Mouse (Mus musculus) liver (tissue): Measurements from ENCODE around the gene Hoxd9.

Experiments used
- DNase-seq: peaks from one replicate; pipeline ENCODE4 v3.0.0-alpha.2; 2020; ENCODE audit warnings: mixed read lengths

Gene Hoxd9

DNA sequence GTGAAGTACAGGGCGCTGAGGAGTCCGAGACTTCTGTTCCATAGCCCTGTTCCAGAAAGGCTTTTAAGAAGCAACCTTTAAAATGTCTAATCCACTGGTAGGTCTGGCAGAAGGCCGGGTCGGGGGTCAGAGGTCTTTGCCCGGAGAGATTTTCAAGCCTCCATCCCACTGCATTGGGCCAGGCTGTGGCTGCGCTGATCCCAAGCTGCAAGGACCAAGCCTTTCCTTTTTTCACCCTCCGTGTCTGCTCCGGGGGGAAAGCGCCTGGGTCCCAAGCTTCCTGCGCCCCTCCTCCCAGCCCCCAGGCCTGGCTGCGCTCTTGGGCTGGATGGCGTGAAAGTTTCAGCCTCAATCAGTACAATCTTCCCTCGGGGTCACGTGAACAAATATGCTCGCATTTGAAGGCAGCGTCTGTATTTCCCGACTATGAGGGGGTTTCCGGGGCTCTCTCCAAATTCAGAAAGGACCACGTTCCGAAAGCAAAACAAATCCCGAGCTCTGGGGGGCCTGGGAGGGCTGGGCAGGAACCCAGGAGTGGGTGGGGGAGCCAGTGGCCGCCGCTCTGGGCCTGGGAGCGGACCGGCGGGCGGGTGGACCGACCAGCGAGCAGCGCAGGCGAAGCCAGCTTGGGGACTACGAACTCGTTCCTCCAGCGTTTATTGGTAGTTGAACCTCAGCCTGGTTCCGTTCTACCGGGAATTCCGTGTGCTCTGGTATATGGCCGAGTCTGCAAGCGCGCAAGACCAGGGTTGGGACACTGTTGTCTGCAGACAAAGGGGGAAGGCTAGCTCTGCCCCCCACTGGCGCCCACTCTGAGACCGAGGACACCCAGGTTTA lies 38.5 kb downstream of the Hoxd9 start:
- DNase-seq = no peak

DNA sequence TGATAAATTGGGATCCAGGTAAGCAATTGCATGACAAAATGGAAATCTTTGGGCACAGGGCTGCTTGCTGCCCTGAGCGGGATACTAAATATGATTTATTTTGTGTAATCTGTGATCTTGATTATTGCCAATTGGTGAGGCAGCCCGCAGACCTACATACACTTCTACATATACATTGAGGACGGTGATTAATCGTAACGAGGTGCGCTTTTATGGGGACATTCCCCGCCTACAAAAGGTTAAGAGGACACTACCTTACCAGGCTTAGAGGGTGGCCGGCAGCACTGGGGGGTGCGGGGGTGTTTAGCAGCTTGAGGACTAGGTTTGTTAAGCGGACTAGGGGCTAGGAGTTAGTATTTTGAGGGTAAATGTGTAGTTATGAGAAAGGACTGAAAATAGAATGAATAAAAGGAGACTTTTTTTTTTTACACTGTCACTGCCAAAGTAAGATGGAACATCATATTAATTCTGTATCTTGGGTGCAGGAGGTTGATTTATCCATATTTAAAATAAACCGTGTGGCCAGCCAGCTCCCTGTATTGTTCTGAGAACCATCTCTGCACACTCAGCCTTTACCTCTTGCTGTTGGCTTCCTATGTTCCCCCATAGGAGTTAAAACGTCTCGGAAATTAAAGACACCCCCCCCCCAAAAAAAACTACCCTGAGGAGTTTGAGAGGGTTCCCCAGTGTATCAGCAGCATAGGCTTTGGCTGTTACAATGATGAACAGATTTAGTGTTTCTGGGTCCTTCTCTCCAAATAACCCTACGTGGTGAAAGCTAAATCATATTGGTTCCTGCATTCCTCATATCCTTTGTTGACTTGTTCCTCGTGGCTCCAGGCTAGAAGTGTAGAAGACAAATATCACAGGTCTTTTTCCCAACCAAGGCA lies 39.4 kb downstream of the Hoxd9 start:
- DNase-seq = no peak

DNA sequence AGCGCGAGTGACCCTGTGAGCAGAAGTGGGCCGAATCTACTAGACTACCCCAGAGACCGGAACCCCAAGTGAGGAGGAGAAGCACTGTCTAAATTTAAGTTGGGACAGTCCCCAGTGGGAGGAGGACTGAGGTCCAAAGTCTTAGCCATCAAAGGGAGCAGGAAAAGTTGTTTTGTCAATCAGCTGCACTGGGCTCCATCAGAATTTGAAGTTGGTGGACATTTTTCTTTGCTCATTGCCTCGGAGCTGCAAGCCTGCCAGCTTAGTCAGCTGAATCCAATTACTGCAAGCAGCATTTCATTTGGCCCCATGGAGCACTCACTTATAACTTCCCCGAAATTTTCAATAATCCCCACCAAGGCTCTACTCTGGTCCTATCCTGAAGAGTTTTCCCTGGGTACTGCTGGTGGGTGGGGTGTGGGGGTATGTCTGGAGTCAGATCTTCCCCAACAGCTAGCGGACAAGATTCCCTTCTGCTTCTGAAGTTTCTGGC lies 40.1 kb downstream of the Hoxd9 start:
- no peak for DNase-seq

DNA sequence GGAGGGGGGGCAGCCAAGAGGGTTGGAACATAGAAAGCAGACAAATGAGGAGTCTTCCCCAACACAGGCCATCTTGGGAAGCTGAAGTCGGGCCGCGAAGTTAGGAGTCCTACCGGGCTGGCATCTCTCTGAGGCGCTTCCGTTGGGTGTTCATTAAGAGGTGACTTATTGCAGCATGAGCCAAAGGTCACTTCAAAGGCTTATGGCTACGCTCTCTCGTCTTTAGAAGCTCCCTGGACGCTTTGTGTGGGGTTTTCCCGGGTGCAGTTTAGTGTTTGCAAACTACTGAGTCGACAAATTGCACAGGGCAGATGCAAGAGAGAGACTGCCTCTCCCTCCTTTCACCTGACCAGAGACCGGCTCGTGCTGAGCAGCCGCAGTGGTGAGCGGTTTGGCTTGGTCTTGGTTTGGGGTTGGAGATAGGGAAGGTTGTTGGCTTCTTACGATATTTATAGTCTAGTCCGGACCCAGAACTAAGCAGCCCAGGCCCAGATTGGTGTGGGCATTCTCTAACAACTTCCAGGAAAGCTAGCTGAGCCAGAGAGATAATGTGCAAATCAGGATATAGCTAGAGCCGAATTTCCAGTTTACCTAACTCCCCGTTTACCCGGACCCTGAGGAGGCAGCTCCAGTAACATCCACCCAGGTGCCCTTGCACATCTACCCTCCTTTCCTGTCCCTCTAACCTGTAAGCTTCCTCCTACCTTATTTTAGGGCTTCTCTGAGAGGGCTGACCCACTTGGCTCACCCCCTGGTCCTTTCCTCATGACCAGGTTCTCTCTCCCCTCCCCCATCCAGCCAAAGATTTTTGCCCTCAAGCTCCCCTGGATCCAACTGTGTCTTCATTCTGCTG lies 41.3 kb downstream of the Hoxd9 start:
- no peak for DNase-seq

DNA sequence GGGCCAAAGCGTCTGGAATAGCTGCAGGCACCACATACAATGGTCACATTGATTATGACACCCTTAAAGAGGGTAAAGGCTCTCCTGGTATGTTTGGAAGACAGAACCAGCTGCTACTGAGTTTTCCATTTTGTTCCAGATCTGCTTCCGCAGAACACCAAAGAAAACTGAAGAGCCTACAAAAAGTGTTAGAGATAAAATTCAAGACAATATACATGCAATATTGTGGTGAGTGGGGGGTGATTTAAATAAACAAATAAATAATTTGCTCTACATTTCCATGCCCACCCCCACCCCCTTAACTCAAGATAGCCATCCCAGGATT lies 41.9 kb downstream of the Hoxd9 start:
- DNase-seq = no peak

DNA sequence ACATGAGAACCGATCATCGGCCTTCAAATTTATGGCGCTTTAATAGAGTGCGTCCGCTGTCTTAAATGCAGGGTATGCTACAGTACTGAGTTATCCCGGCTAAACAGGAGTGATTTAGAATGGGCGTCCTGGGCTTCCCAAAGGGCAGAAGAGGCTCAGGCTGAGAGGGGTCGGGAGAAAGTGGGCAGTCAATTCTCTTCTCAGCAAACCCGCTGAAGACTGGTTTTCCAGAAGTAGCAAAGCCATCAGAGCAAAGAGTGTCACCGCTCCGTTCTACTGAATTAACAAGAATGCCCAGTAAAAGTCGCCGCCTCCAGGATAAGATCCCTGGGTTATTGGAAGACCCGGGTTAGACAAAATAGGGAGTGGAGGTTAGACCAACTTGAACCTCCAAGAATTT lies 42.3 kb downstream of the Hoxd9 start:
- no peak for DNase-seq

DNA sequence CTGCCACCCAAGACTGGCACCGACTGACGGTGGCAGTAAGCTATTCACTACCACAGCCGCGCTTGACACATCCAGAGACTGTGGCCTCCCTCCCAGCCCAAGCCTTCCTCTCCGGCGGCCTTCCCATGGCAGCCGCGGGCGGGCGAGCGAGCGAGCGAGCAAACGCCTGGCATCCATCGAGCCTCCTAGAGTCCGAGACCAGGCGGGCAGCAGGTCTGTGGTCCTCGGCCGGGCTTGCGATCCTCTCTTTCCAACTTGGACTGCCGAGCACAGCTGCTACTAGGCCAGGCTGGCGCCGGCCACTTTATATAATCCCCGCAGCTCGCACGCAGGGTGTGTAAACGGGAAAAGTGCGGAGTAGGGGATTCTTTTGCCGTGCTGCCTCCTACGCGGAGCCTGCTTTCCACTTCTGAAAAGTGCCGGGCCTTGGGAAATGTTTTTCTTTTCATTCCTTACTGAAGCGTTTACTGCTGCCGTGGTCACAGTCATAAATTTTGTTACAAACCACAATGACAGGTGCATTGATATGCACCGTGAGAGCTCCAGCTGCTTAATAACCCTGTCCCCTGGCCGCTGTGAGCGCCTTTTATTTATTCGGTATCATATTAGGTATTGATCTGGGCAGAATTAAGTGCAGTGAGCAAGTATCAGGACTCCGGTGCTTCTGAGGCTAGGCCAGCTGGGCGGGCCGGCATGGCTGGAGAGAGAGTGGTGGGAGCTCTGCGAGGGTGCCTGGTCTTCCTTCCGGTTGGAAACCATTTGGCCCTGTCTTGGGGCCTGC lies 43.0 kb downstream of the Hoxd9 start:
- DNase-seq = no peak

DNA sequence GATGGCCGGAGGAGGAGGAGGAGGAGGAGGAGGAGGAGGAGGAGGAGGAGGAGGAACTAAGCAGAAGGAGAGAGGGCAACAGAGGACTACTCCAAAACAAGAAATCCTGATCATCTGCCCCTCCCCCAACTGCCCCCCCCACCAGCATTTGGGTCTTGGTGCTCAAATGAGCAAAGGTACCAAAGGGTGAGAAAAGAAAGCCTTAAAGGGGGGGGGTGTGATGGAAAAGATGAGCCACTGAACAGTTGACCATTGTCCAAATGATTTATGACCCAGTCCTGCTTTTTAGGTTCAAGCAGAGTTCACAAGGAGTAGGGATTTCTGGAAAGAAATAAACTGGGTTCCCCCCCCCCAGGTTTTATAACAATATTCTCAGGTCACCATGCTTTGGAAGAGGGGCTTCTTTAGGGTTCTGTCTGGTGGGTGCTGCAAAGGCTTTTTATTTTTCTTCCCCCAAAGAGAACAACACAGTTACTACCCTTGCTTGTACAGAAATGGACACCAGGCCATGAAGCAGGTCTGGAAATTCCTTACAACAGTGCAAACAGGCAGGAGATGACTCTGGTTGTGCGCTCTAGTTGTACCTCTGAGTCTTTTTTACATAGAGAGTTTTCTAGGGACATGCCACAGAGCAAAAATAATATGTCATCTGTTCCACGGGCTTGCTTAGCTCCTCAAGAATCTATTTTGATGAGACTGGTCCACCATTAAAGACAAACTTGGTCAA lies 43.9 kb downstream of the Hoxd9 start:
- no peak for DNase-seq

DNA sequence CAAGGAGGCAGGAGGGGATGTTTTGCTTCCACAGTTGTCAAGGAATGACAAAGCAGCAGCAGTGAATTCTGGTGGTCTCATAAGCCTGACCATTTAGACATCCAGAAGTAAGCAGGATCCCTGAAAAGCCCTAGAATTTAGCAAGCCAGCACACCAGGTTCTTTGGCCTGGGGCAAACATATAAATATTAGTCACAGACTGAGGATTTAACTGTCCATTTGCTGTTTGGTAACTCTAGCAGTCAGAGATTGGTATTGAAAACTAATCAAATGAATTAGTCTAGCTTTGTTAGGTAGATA lies 44.4 kb downstream of the Hoxd9 start:
- DNase-seq = no peak

DNA sequence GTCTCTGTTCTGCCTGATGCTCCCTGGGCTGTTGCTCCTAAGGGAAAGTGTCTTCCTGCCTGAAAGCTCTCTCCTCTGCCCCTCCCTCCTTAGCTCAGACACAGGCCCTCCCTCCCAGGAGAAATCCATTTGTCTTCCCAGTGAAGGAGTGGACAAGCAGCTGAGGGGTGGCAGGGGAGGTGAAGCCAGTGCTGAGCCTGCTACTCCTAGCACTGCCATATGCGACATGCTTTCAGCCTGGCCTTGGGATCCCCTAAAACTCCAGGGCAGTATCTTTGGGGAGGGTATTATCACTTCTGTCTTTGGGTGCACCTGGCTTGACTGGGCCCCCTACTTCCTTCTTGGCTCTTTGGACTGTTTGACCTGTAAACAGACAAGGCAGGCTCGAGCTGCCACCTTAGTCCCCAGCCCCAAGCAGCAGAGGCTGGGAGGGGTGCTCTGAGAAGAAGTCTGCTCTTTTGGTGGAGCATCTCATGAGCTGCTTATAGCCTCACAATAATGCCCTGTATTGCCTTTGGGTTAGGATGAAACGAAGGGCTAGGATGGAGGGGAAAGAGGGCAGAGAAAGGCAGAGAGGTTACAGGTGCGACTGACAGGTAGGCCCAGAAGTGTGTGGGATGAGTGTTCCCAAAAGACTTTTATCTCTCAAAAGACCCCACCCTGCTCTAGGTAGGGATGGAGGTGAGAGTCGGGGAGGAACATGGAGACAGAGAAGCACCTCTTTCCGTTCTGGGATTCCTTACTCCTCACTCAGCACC lies 48.2 kb downstream of the Hoxd9 start:
- no peak for DNase-seq

DNA sequence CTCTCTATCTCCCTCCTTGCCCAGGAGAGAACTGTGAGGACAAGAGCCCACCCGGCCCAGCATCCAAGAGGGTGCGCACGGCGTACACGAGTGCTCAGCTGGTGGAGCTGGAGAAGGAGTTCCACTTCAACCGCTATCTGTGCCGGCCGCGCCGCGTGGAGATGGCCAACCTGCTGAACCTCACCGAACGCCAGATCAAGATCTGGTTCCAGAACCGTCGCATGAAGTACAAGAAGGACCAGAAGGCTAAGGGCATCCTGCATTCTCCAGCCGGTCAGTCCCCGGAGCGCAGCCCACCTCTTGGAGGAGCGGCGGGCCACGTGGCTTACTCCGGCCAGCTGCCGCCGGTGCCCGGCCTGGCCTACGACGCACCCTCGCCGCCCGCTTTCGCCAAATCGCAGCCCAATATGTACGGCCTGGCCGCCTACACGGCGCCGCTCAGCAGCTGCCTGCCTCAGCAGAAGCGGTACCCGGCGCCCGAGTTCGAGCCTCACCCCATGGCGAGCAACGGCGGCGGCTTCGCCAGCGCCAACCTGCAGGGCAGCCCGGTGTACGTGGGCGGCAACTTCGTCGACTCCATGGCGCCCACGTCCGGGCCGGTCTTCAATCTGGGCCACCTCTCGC lies 48.9 kb downstream of the Hoxd9 start:
- DNase-seq = no peak

DNA sequence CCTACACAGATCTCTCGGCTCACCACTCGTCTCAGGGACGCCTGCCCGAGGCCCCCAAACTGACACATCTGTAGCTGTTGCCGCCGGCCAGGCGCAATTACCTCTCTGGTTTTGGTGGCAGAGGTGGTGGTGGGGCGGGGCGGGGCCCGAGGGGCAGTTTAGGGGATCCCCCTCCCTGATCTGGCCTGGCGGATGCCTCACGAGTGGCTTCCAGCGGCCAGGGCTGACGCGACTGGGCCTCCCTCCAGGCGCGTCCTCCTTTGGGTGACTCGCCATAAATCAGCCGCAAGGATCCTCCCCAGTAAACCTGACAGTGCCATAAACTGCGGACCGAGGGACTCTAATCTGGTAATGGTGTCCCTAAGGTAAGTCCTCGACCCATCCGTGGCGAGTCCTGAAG lies 49.5 kb downstream of the Hoxd9 start:
- no peak for DNase-seq

DNA sequence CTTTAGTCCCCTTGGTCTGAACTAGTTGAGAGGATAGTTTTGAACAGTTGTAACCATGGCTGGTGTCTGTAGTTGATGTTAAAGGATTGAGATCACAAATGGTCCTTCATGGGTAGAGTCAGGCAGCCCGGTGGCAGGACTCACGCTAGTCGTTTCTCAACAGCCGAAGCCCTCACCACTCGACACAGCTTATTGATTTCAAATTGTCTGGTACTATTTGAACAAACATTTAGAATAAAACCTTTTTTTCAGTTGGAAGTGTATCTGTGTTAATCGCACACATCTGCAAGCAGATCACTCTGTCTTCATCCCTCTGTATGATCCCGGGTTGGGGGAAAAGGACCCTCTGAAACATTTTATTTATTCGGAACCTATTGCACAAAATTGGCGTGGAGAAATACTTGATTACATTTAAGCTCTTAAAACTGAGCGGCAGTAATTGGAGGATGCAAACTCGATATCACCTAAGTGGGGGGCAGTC lies 50.2 kb downstream of the Hoxd9 start:
- no peak for DNase-seq

DNA sequence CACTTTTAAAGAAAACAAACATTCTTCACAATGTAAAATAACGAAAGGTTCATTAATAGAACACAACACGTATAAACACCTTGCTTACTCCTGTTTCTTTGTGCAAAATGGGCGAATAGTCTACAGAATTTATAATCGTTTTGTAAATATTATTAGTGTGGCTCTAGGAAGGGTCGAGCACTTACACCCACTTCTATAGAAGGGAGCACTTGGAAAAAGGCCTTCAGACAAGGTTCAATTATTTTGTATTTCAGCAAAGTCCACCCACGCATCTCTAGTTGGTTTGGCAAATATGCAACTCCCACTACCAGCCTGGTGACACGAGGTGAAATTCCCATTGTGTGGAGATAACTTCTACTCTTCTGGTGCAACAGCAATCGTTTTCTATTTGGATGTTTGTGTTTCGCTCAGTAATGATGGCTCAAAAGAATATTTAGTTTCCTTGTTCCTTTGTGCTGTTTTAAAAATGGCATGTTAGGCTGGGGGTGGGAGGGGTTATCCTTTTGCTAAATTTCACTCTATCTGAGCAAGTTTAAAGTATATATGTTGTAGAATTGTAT lies 51.0 kb downstream of the Hoxd9 start:
- no peak for DNase-seq

DNA sequence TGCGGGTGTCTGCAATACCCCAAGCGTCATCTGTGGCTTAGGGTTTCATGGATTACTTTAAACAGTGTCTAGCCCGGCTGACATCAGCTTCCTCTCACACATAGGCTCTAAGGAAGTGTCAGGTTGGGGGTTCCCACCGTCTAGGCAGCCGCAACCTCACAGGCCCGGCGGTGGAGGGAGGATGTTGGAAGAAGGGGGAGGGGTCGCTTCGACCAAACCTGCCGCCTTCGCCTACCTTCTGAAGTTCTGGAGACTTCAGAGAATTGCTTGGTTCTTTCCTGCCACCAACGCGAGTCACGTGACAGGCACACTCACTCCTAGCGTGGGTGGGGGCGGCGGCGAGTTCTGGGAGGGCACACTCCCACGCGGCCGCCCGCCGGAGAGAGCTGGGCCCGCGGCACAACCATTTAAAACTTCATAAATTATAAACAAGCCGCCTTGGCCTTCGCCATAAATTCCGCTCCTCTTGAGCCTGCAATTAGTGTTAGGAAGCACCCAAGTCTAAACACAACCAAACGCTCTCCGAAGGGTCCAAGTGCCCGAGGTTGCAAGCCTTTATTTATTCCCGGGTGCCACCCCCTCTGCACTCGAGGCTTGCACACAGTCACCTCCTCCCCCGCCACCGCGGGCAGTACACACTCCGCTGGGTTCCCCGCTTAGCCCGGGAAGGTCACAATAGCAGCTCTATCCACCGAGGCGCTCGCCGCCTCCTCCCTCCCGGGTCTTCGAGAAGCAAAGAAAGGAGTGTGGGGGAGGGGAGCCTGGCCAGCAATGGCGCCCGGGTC lies 52.0 kb downstream of the Hoxd9 start:
- no peak for DNase-seq
